Mouse (Mus musculus) cerebellum, adult 11 months (tissue): ENCODE results near the gene Nlrp5.
"Not testable (repeated sequence)": the region's sequence is repeated elsewhere in the genome, so short reads cannot be mapped to it uniquely, and the experiment has no call there.

ENCODE experiments used
- DNase-seq: peaks from one replicate; pipeline ENCODE4 v3.0.0; 2022

Gene Nlrp5

DNA sequence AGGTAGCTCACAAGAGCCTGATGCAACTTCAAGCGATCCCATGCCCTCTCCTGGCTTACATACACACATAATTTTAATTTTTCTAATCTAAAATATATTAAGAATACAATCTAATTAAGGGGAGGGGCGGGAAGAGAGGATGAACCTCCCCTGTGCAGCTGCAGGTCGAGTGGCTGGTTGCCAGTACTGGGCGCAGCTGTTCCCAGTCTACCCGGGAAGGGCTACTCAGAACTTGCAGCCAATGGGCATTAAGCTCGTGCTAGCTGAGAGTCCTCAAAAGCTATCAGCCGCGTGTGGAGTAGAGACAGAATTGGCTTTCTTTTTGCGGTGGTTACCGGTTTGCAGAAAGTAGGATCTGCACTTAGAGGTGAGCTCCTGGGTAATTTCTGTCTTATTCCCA, at the start of gene Nlrp5:
Nlrp5 (plus strand) TSS at position 301 of the 400 bp plus-strand sequence.
- no peak for DNase-seq

DNA sequence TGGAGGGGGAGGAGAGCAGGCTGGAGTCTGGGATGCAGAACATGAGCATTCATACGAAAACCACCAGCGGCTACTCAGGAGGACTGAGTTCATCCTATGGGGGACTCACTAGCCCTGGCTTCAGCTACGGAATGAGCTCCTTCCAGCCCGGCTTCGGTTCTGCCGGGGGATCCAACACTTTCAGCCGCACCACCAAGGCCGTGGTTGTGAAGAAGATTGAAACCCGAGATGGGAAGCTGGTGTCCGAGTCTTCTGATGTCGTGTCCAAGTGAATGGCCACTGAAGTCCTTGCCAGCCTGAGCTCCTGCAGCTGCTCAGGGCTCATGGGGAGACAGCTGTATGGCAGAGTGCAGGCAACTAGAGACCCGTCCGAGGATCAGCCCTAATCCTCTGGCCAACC, 27.4 kb upstream of the Nlrp5 start:
- not testable (repeated sequence) for DNase-seq

DNA sequence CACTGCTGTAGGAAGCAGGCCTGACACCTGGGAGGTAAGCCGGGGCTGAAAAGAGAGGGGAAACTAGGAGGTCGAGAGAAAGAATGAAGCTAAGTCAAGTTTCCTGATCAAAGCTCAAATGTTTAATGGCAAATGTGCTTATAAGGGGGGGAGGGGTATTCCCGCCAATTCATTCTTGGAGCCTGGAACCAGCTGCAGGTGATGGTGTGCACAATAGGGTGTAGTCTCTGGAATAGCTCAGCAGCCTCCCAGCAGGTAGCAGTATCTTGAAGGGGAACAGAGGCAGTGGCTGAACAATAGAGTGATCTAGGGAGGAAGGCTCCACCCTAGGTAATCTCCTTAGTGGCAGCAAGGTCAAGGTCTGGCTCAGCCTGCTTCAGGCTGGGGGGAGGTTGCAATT, 84.5 kb downstream of the Nlrp5 start:
- not testable (repeated sequence) for DNase-seq

DNA sequence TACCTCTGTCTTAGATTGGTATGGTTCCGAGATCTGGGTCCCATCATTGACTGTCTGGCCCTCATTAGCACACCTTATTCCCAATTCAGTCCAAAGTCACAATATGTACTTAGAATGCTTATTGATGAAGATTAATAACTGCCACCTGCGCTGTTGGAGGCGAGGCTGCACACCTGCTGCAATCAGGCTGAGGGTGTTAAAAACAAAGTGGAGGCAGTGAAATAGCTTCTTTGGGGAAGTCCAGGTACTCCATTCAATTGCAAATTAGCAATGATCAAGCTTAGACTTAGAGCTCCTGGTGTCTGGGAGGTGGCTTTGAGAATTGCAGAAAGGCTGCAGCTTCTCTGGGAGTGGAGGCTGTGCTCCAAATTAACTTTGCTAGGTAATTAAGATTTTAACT, 85.1 kb downstream of the Nlrp5 start:
- DNase-seq, result not testable (repeated sequence)

DNA sequence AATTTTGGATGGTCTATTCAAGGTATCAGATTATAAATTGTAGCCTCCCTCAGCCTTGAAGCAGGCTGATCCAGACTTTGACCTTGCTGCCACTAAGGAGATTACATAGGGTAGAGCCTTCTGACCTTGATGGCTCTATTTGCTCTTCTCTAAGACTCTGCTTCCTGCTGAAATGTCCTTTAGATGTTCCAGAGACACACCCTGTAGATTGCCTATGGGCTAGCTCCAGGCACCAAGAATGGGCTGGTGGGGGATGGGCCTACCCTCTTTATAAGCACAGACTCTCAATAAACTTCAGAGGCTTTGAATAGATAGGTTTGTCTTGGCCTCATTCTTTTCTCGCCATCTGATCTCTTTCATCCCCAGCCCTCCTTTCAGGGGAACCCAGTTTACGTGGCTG, 87.2 kb downstream of the Nlrp5 start:
- DNase-seq, result not testable (repeated sequence)
